In the genomic region with DNA sequence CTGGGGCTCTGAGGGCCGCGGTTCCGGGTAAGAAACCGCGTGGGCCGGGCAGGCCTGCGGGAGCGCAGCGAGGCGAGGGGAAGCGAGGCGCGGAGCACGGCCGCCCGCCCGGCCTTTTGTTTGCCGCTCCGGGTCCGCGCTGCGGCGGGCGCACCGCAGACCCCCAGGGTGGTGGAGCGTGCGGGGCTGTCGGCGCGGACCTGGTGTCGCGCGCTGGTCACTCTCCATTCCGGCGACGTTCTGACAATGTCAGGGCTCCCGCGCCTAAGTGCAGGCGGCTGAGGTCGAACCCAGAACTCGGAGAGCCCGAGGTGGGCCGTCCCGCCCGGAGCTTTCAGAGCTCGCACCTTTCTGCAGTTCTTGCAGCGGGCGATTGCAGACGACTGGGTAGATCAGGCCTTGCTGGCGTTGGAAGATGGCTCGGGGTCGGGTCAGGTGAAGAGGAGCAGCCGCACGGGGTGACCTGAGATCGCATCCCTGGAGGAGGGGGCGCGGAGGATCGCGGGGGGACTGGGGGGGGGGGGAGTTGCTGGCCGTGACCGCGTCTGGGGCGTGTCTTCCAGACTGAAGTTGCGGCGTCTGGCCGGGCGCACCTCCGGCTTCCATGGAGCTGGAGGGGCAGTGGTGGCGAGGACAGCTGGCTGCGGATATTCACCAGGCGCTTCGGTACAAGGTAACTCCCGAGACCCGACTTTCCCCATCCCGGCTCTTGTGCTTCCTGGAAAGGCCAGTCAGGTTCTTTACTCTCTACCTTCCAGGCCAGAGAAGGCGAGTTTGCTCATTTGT, we compare ENCODE assay signal across 7 mouse cellular contexts. TPM values are rescaled to one million over a fixed set of nuclear protein-coding genes. Genes with fewer than 3 reads are reported as not detected.
DNase-seq lines count a peak whose midpoint lies in the region; ATAC-seq lines count a peak whose summit lies in the region.

No protein-coding gene starts in this region.

- peak overlapping the region; percentile 7; the same call in 1 of the 2 replicates for H3K27ac ChIP-seq in brown adipose tissue, adult 24 weeks (replicated peaks; ENCODE audit: low read depth, low read length)
- H3K27ac ChIP-seq in forebrain, embryonic 12.5 days, result peak overlapping the region; percentile 96
- peak overlapping the region; percentile 90 for H3K27ac ChIP-seq in limb, embryonic 11.5 days (replicated peaks; ENCODE audit: low read depth, low read length)
- H3K27ac ChIP-seq in midbrain, embryonic 10.5 days (replicated peaks), result peak overlapping the region; percentile 100

- H3K27me3 ChIP-seq in forebrain, embryonic 12.5 days, result no peaks in the 10 kb centered on the region
- H3K27me3 ChIP-seq in limb, embryonic 11.5 days (ENCODE audit: control insufficient read depth, insufficient read depth, low read length), result no peaks in the 10 kb centered on the region
- no peaks in the 10 kb centered on the region for H3K27me3 ChIP-seq in midbrain, embryonic 10.5 days (ENCODE audit: low read depth, poor library complexity, severe bottlenecking)

- peak overlapping the region; percentile 99 for H3K9ac ChIP-seq in forebrain, embryonic 12.5 days
- H3K9ac ChIP-seq in limb, embryonic 11.5 days (ENCODE audit: low read length), result peak overlapping the region; percentile 99

- H3K4me2 ChIP-seq in forebrain, embryonic 12.5 days, result peak overlapping the region; percentile 84
- peak overlapping the region; percentile 62 for H3K4me2 ChIP-seq in limb, embryonic 11.5 days (ENCODE audit: low read depth, severe bottlenecking)

- H3K4me3 ChIP-seq in brown adipose tissue, adult 24 weeks (ENCODE audit: insufficient read depth, low read depth, low read length), result peak overlapping the region; percentile 95
- H3K4me3 ChIP-seq in forebrain, embryonic 12.5 days (replicated peaks), result peak overlapping the region; percentile 90
- peak overlapping the region; percentile 83 for H3K4me3 ChIP-seq in limb, embryonic 11.5 days (ENCODE audit: low read depth, low read length)
- peak overlapping the region; percentile 95 for H3K4me3 ChIP-seq in midbrain, embryonic 10.5 days

- ATAC-seq in forebrain, embryonic 12.5 days (ENCODE audit: low FRiP score), result peak; percentile 78
- ATAC-seq in hematopoietic stem cell, adult 5-6 weeks (replicated peaks in 1 of 2; ENCODE audit: insufficient read depth in 1 of 2, low FRiP score in 2 of 2, low TSS enrichment in 1 of 2, low read depth in 1 of 2, poor library complexity in 2 of 2, severe bottlenecking in 2 of 2), result peak; percentile 28 to 38; a peak in 1 of 4 replicates
- ATAC-seq in limb, embryonic 11.5 days (ENCODE audit: insufficient number of reproducible peaks, low FRiP score, low TSS enrichment, low read depth), result peak; percentile 78

- peak; percentile 50 for DNase-seq in Muller cell, postnatal 12 days (ENCODE audit: inconsistent ontology term)
- DNase-seq in limb, embryonic 11.5 days (ENCODE audit: low spot score), result peak; percentile 75
- peak; percentile 73 for DNase-seq in midbrain, embryonic 10.5 days (ENCODE audit: low spot score)
- peak; percentile 42 for DNase-seq in right cerebral cortex, postnatal 4 days

- H3K4me1 ChIP-seq in brown adipose tissue, adult 24 weeks (ENCODE audit: control insufficient read depth, insufficient read depth, insufficient read length, low read length), result 0 out of 2 replicates have a peak, but pooled peaks cover 2% of the 10 kb centered on the region
- H3K4me1 ChIP-seq in forebrain, embryonic 12.5 days, result peaks cover 43% of the 10 kb centered on the region
- H3K4me1 ChIP-seq in limb, embryonic 11.5 days (ENCODE audit: control insufficient read depth, insufficient read depth, low read length), result peaks cover 2% of the 10 kb centered on the region; the same call in 1 of the 2 replicates
- H3K4me1 ChIP-seq in midbrain, embryonic 10.5 days, result peaks cover 40% of the 10 kb centered on the region

- no peaks in the 10 kb centered on the region for H3K9me3 ChIP-seq in forebrain, embryonic 12.5 days
- H3K9me3 ChIP-seq in limb, embryonic 11.5 days (ENCODE audit: control insufficient read depth, low read length), result no peaks in the 10 kb centered on the region
- H3K9me3 ChIP-seq in midbrain, embryonic 10.5 days (replicated peaks), result no peaks in the 10 kb centered on the region

- H3K36me3 ChIP-seq in forebrain, embryonic 12.5 days (replicated peaks), result peaks cover under 1% of the 10 kb centered on the region
- no peaks in the 10 kb centered on the region for H3K36me3 ChIP-seq in limb, embryonic 11.5 days (ENCODE audit: control insufficient read depth, insufficient read depth, low read length)
- peaks cover 22% of the 10 kb centered on the region for H3K36me3 ChIP-seq in midbrain, embryonic 10.5 days

- under 1% methylated on average over 67 of the region's 76 CpGs for WGBS in forebrain, embryonic 12.5 days
- under 1% methylated on average over 75 of the region's 76 CpGs for WGBS in limb, embryonic 11.5 days
- whole genome bisulfite sequencing in midbrain, embryonic 10.5 days, result under 1% methylated on average over 69 of the region's 76 CpGs

RNA-seq across cellular contexts. Expression of gene Ccnj, which starts 0.5 kb away (rescaled TPM):
- polyA plus RNA-seq in brown adipose tissue, adult 24 weeks (2012; ENCODE audit: insufficient read depth, insufficient read length, missing spikeins), result 2.1 and 2.8 TPM in 2 replicates
- polyA plus RNA-seq in forebrain, embryonic 12.5 days (2016; fragmentation: Nextera tagmentation; extraction: Ambion mirVana), result 38.1 and 39.2 TPM in 2 replicates
- 9.0 and 11.2 TPM in 2 replicates for total RNA-seq in hematopoietic stem cell, adult 5-6 weeks (2017)
- 33.5 and 37.2 TPM in 2 replicates for polyA plus RNA-seq in limb, embryonic 11.5 days (2014; fragmentation: Nextera tagmentation; extraction: Ambion mirVana)
- polyA plus RNA-seq in midbrain, embryonic 10.5 days (2016; fragmentation: Nextera tagmentation; extraction: Ambion mirVana), result 38.6 and 39.9 TPM in 2 replicates

Comparison
In these comparisons a context has a peak if more than half of its experiments do, and no peak if none do; other contexts are left out.
1. Peak in every context shown above with its lines: DNase-seq, ATAC-seq, H3K4me3 ChIP-seq and H3K27ac ChIP-seq.
2. H3K27ac ChIP-seq: peak in every context shown above with its lines; median percentile 100 in midbrain, embryonic 10.5 days; 96 in forebrain, embryonic 12.5 days; 90 in limb, embryonic 11.5 days; 7 in brown adipose tissue, adult 24 weeks.